ENCODE assay signal across 10 mouse cellular contexts in genomic region chr8:47260751-47261474, GRCm38 (mm10).
DNase-seq lines count a peak whose midpoint lies in the region; ATAC-seq and TF ChIP-seq lines count a peak whose summit lies in the region.
"Had no signal": no experiment of that assay in that cellular context is flagged by ENCODE, and none has a peak within 500 bp of the region (broad histone marks: within the 10 kb centered on the region; RNA-seq: fewer than 3 reads in every experiment).

No protein-coding gene starts in this region.

- no peaks in the 10 kb centered on the region for H3K9me3 ChIP-seq in kidney, postnatal 0 days (replicated peaks; ENCODE audit: low read length)
- no peaks in the 10 kb centered on the region for H3K9me3 ChIP-seq in kidney, embryonic 14.5 days (ENCODE audit: control insufficient read depth, low read length)
- no peaks in the 10 kb centered on the region for H3K9me3 ChIP-seq in intestine, embryonic 16.5 days (ENCODE audit: control insufficient read depth, low read length)
- H3K9me3 ChIP-seq: limb, embryonic 10.5 days had no signal

- DNase-seq in cerebellum, postnatal 36 days = no peak
- DNase-seq in kidney, postnatal 0 days (ENCODE audit: low spot score) = peak; percentile 24
- peak; percentile 64 to 78 for DNase-seq in right cerebral cortex, postnatal 10 days (ENCODE audit: low spot score in 2 of 2)
- no peak for DNase-seq in adrenal gland, adult 18-20 months (ENCODE audit: low spot score in 2 of 2)
- DNase-seq: lung, adult 18-20 months had no signal

- no peak overlapping the region for H3K9ac ChIP-seq in kidney, postnatal 0 days (ENCODE audit: low read depth, low read length)
- H3K9ac ChIP-seq in kidney, embryonic 14.5 days (ENCODE audit: low read depth, low read length) = no peak overlapping the region
- no peak overlapping the region for H3K9ac ChIP-seq in intestine, embryonic 16.5 days (ENCODE audit: low read depth, low read length)

- no peaks in the 10 kb centered on the region for H3K27me3 ChIP-seq in kidney, postnatal 0 days (ENCODE audit: insufficient read depth, low read length)
- no peaks in the 10 kb centered on the region for H3K27me3 ChIP-seq in kidney, embryonic 14.5 days (ENCODE audit: control insufficient read depth, insufficient read depth, low read length)
- H3K27me3 ChIP-seq in intestine, embryonic 16.5 days (replicated peaks; ENCODE audit: control insufficient read depth, insufficient read depth, low read length) = no peaks in the 10 kb centered on the region

- no peak for TF ChIP-seq CTCF in kidney, postnatal 0 days (IDR thresholded peaks at IDR 0.05; ENCODE audit: low read depth)

- WGBS in kidney, postnatal 0 days = 40% methylated on average over 12 of the region's 12 CpGs
- 46% methylated on average over 12 of the region's 12 CpGs for WGBS in kidney, embryonic 14.5 days
- WGBS in intestine, embryonic 16.5 days = 47% methylated on average over 12 of the region's 12 CpGs

- H3K4me2 ChIP-seq in kidney, postnatal 0 days (ENCODE audit: low read length) = no peak overlapping the region
- H3K4me2 ChIP-seq in kidney, embryonic 14.5 days (replicated peaks; ENCODE audit: low read depth, low read length) = no peak overlapping the region
- H3K4me2 ChIP-seq in intestine, embryonic 16.5 days (ENCODE audit: low read depth, low read length) = no peak overlapping the region

- H3K36me3 ChIP-seq in kidney, postnatal 0 days (ENCODE audit: insufficient read depth, low read length) = no peaks in the 10 kb centered on the region
- no peaks in the 10 kb centered on the region for H3K36me3 ChIP-seq in kidney, embryonic 14.5 days (ENCODE audit: control insufficient read depth, insufficient read depth, low read length)
- H3K36me3 ChIP-seq in intestine, embryonic 16.5 days (ENCODE audit: control insufficient read depth, insufficient read depth, low read length) = no peaks in the 10 kb centered on the region
- H3K36me3 ChIP-seq: limb, embryonic 10.5 days had no signal

- H3K4me1 ChIP-seq in kidney, postnatal 0 days (replicated peaks; ENCODE audit: insufficient read depth, low read length) = no peaks in the 10 kb centered on the region
- peaks cover 7% of the 10 kb centered on the region; the same call in 1 of the 2 replicates for H3K4me1 ChIP-seq in kidney, embryonic 14.5 days (ENCODE audit: control insufficient read depth, insufficient read depth, low read length)
- peaks cover 4% of the 10 kb centered on the region; the same call in 1 of the 2 replicates for H3K4me1 ChIP-seq in intestine, embryonic 16.5 days (ENCODE audit: control insufficient read depth, insufficient read depth, low read length)

- no peak overlapping the region for H3K4me3 ChIP-seq in kidney, postnatal 0 days (replicated peaks; ENCODE audit: low read depth, low read length)
- no peak overlapping the region for H3K4me3 ChIP-seq in kidney, embryonic 14.5 days (ENCODE audit: low read length)
- no peak overlapping the region for H3K4me3 ChIP-seq in intestine, embryonic 16.5 days (ENCODE audit: low read length)
- H3K4me3 ChIP-seq: limb, embryonic 10.5 days had no signal

- no peak overlapping the region for H3K27ac ChIP-seq in kidney, postnatal 0 days
- no peak overlapping the region for H3K27ac ChIP-seq in kidney, embryonic 14.5 days (ENCODE audit: low read depth, low read length)
- H3K27ac ChIP-seq in intestine, embryonic 16.5 days (ENCODE audit: low read length) = no peak overlapping the region
- H3K27ac ChIP-seq: limb, embryonic 10.5 days had no signal

- peak; percentile 19; the same call in 1 of the 2 replicates for ATAC-seq in cerebellum, adult (ENCODE audit: insufficient number of reproducible peaks, low FRiP score, low TSS enrichment)
- no peak for ATAC-seq in kidney, postnatal 0 days (replicated peaks; ENCODE audit: low FRiP score, low read depth)
- no peak for ATAC-seq in kidney, embryonic 14.5 days (ENCODE audit: low FRiP score, low TSS enrichment)
- peak; percentile 87 for ATAC-seq in intestine, embryonic 16.5 days
- no peak for ATAC-seq in monocyte, adult 5-6 weeks (replicated peaks; ENCODE audit: insufficient number of reproducible peaks, low FRiP score, low TSS enrichment, poor library complexity, severe bottlenecking)

Comparison
In these comparisons a context has a peak if more than half of its experiments do, and no peak if none do; other contexts are left out.
1. ATAC-seq: peak in cerebellum, adult (single experiment) and intestine, embryonic 16.5 days (single experiment); none in kidney, postnatal 0 days (single experiment), kidney, embryonic 14.5 days (single experiment) and monocyte, adult 5-6 weeks (single experiment).
2. DNase-seq: peak in kidney, postnatal 0 days (single experiment) and right cerebral cortex, postnatal 10 days (2 of 2); none in cerebellum, postnatal 36 days (0 of 2) and adrenal gland, adult 18-20 months (0 of 2).